Mouse (Mus musculus): ENCODE measurements around the gene Cel.

The Cel gene

DNA sequence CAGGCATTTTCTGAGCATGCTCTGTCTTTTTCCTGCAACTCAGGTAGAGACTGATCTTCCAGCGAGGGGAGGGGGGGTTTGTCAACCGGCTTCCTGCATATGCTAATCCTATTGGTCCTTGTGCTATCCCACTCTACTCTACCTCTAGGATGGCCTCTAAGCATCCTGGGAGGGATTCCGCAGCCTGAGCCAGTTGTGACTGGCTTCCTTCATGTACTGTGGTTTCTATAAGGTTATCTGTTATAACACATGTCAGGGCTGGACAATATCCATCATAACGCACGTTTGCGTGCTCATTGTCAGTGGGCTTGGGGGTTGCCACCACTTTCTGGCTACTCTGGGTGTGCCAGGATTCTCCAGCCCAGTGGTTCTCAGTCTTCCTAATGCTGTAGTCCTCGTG lies 32.8 kb upstream of the Cel start:
- TF ChIP-seq CTCF (conservative IDR thresholded peaks at IDR 0.05; ENCODE audit: low read length) (no peak), POU5F1 (IDR thresholded peaks at IDR 0.05; ENCODE audit: borderline replicate concordance, low read length) (no peak), NANOG (IDR thresholded peaks at IDR 0.05; ENCODE audit: borderline replicate concordance, low read length) (no peak)
- H3K36me3 ChIP-seq (ENCODE audit: insufficient read depth, low read length): no peaks in the 10 kb centered on the region
- peaks cover 29% of the 10 kb centered on the region for H3K4me1 ChIP-seq (replicated peaks; ENCODE audit: low read depth, low read length)
- peaks cover 50% of the 10 kb centered on the region for H3K27me3 ChIP-seq (ENCODE audit: insufficient read depth, low read length)
- no peaks in the 10 kb centered on the region for H3K9me3 ChIP-seq (ENCODE audit: low read length)
- H3K4me3 ChIP-seq (replicated peaks; ENCODE audit: low read length): no peak overlapping the region

DNA sequence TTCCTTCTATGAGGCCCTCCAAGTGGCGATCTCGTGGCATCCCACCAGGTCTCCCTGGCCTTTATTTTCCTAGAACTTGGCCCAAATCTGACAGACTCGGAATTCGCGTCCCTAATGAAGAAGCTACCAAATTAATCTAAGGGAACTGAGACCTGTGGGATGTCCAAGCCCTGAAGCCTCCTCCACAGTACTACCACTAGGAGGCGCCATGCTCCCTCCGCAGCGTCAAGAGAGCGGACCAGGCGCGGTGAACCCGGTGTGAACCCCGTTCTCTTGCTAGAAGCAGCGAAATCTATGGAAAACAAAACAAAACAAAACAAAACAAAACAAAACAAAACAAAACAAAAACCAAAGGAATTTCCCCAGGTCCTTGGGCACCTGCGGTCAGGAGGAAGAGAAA lies 29.6 kb upstream of the Cel start:
- no peaks in the 10 kb centered on the region for H3K36me3 ChIP-seq (ENCODE audit: insufficient read depth, low read length)
- TF ChIP-seq NANOG (IDR thresholded peaks at IDR 0.05; ENCODE audit: borderline replicate concordance, low read length) (no peak), CTCF (conservative IDR thresholded peaks at IDR 0.05; ENCODE audit: low read length) (peak; percentile 96)
- peaks cover 34% of the 10 kb centered on the region for H3K27me3 ChIP-seq (ENCODE audit: insufficient read depth, low read length)

GRCm38 (mm10) chr2:28591479-28591878 lies 28.3 kb upstream of the Cel start:
- Histone ChIP-seq H3K4me3 (replicated peaks; ENCODE audit: low read length) (no peak overlapping the region), H3K9me3 (ENCODE audit: low read length) (no peaks in the 10 kb centered on the region), H3K36me3 (ENCODE audit: insufficient read depth, low read length) (no peaks in the 10 kb centered on the region), H3K4me1 (replicated peaks; ENCODE audit: low read depth, low read length) (peaks cover 12% of the 10 kb centered on the region), H3K27me3 (ENCODE audit: insufficient read depth, low read length) (peaks cover 30% of the 10 kb centered on the region)
- TF ChIP-seq CTCF (conservative IDR thresholded peaks at IDR 0.05; ENCODE audit: low read length): no peak
- no peak for TF ChIP-seq POU5F1 (IDR thresholded peaks at IDR 0.05; ENCODE audit: borderline replicate concordance, low read length)
- TF ChIP-seq NANOG (IDR thresholded peaks at IDR 0.05; ENCODE audit: borderline replicate concordance, low read length): no peak

More for the DNA sequence above, 29.6 kb upstream of the Cel start:
- H3K4me1 ChIP-seq (replicated peaks; ENCODE audit: low read depth, low read length): peaks cover 17% of the 10 kb centered on the region
- peak overlapping the region; percentile 52 for H3K4me3 ChIP-seq (replicated peaks; ENCODE audit: low read length)
- no peaks in the 10 kb centered on the region for H3K9me3 ChIP-seq (ENCODE audit: low read length)

DNA sequence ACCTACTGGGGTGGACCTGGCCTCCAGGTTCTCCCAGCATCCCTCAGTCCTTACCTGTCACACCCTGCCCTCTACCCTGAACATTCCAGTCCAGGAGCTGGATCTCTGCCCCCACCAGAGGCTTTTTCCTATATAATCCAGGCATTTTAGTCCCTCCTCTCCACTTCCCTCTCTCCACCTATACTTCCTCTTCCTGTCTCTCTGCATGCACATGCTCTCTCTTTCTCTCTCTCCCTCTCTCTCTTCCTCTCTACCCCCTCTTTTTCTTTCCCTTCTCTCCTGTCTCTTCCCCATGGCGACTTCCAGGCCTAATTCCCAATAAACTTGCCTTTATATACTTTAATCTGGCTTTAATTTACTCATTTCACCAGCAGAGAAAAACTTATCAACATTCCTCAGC lies 25.4 kb upstream of the Cel start:
- TF ChIP-seq CTCF (conservative IDR thresholded peaks at IDR 0.05; ENCODE audit: low read length): no peak
- no peak for TF ChIP-seq NANOG (IDR thresholded peaks at IDR 0.05; ENCODE audit: borderline replicate concordance, low read length)
- no peak for TF ChIP-seq POU5F1 (IDR thresholded peaks at IDR 0.05; ENCODE audit: borderline replicate concordance, low read length)
- Histone ChIP-seq H3K27me3 (ENCODE audit: insufficient read depth, low read length) (peaks cover 16% of the 10 kb centered on the region), H3K4me1 (replicated peaks; ENCODE audit: low read depth, low read length) (peaks cover 13% of the 10 kb centered on the region), H3K4me3 (replicated peaks; ENCODE audit: low read length) (no peak overlapping the region), H3K36me3 (ENCODE audit: insufficient read depth, low read length) (no peaks in the 10 kb centered on the region), H3K9me3 (ENCODE audit: low read length) (no peaks in the 10 kb centered on the region)

GRCm38 (mm10) chr2:28585730-28586129 lies 22.5 kb upstream of the Cel start:
- H3K4me3 ChIP-seq (replicated peaks; ENCODE audit: low read length): no peak overlapping the region
- peaks cover 26% of the 10 kb centered on the region for H3K4me1 ChIP-seq (replicated peaks; ENCODE audit: low read depth, low read length)
- H3K36me3 ChIP-seq (ENCODE audit: insufficient read depth, low read length): peaks cover 8% of the 10 kb centered on the region
- H3K9me3 ChIP-seq (ENCODE audit: low read length): no peaks in the 10 kb centered on the region
- peaks cover 9% of the 10 kb centered on the region for H3K27me3 ChIP-seq (ENCODE audit: insufficient read depth, low read length)
- no peak for TF ChIP-seq POU5F1 (IDR thresholded peaks at IDR 0.05; ENCODE audit: borderline replicate concordance, low read length)
- TF ChIP-seq CTCF (conservative IDR thresholded peaks at IDR 0.05; ENCODE audit: low read length): no peak
- TF ChIP-seq NANOG (IDR thresholded peaks at IDR 0.05; ENCODE audit: borderline replicate concordance, low read length): no peak

GRCm38 (mm10) chr2:28585043-28585571 lies 21.9 kb upstream of the Cel start:
- H3K36me3 ChIP-seq (ENCODE audit: insufficient read depth, low read length): peaks cover 14% of the 10 kb centered on the region
- peaks cover 26% of the 10 kb centered on the region for H3K4me1 ChIP-seq (replicated peaks; ENCODE audit: low read depth, low read length)
- H3K4me3 ChIP-seq (replicated peaks; ENCODE audit: low read length): no peak overlapping the region
- no peaks in the 10 kb centered on the region for H3K9me3 ChIP-seq (ENCODE audit: low read length)
- TF ChIP-seq POU5F1 (IDR thresholded peaks at IDR 0.05; ENCODE audit: borderline replicate concordance, low read length) (no peak), CTCF (conservative IDR thresholded peaks at IDR 0.05; ENCODE audit: low read length) (peak; percentile 97)
- peaks cover 4% of the 10 kb centered on the region; the same call in 1 of the 2 replicates for H3K27me3 ChIP-seq (ENCODE audit: insufficient read depth, low read length)

DNA sequence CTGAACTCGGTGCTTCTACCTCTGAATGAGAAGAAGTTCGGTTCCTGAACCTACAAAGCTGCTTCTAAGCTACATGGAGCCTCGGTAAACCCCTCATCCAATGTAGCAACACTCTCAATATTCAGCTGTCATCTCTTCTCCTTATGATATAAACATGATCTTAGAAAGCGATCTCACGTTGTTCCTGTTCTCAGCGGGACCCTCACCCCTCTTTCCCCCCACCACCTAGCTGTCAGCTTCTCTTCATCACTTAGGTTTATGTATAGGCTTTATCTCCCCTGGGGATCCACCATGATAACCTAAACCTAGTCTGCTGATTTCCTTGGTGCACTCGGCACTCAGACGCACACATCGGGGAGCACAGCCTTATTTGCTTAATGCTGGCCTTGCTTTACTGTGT lies 20.4 kb upstream of the Cel start, which contains the start of gene Gtf3c5:
TSS of gene Gtf3c5 (minus strand) at position 101 of the 400 bp plus-strand sequence.
- Histone ChIP-seq H3K36me3 (ENCODE audit: insufficient read depth, low read length) (peaks cover 28% of the 10 kb centered on the region), H3K27me3 (ENCODE audit: insufficient read depth, low read length) (peaks cover 2% of the 10 kb centered on the region; the same call in 1 of the 2 replicates), H3K4me1 (replicated peaks; ENCODE audit: low read depth, low read length) (peaks cover 26% of the 10 kb centered on the region), H3K9me3 (ENCODE audit: low read length) (no peaks in the 10 kb centered on the region), H3K4me3 (replicated peaks; ENCODE audit: low read length) (peak within 1 kb of the TSS; percentile 89)
- TF ChIP-seq NANOG (IDR thresholded peaks at IDR 0.05; ENCODE audit: borderline replicate concordance, low read length) (no peak), CTCF (conservative IDR thresholded peaks at IDR 0.05; ENCODE audit: low read length) (no peak), POU5F1 (IDR thresholded peaks at IDR 0.05; ENCODE audit: borderline replicate concordance, low read length) (no peak)

- Histone ChIP-seq H3K4me3 (replicated peaks; ENCODE audit: low read length) (peak overlapping the region; percentile 89), H3K9me3 (ENCODE audit: low read length) (no peaks in the 10 kb centered on the region), H3K27me3 (ENCODE audit: insufficient read depth, low read length) (peaks cover 2% of the 10 kb centered on the region; the same call in 1 of the 2 replicates), H3K36me3 (ENCODE audit: insufficient read depth, low read length) (peaks cover 37% of the 10 kb centered on the region), H3K4me1 (replicated peaks; ENCODE audit: low read depth, low read length) (peaks cover 26% of the 10 kb centered on the region)
- no peak for TF ChIP-seq CTCF (conservative IDR thresholded peaks at IDR 0.05; ENCODE audit: low read length)
Measured at GRCm38 (mm10) chr2:28582647-28583353, 19.6 kb upstream of the Cel start.

DNA sequence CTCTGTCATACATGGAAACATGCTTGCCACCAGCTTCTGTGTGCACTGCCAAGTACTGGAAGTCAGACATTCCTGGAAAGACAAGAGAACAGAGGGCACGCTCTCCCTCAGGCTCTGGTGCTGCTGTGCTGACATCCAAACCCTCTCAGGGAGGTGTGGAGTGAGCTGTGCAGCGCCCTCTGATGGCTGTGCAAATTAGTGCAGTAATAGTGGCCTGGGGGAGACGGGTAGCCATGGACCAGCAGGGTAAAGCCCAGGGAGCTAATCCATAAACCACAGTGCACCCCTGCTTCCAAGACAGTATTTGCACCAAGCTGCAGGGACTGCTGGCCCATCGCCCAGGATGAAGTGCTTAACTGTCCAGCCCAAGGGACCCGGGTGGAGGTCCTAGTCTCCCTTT lies 14.8 kb upstream of the Cel start:
- H3K36me3 ChIP-seq (ENCODE audit: insufficient read depth, low read length): peaks cover 84% of the 10 kb centered on the region
- H3K9me3 ChIP-seq (ENCODE audit: low read length): no peaks in the 10 kb centered on the region
- no peak overlapping the region for H3K4me3 ChIP-seq (replicated peaks; ENCODE audit: low read length)
- peaks cover 15% of the 10 kb centered on the region for H3K4me1 ChIP-seq (replicated peaks; ENCODE audit: low read depth, low read length)
- TF ChIP-seq CTCF (conservative IDR thresholded peaks at IDR 0.05; ENCODE audit: low read length): peak; percentile 75
- TF ChIP-seq NANOG (IDR thresholded peaks at IDR 0.05; ENCODE audit: borderline replicate concordance, low read length): no peak
- H3K27me3 ChIP-seq (ENCODE audit: insufficient read depth, low read length): no peaks in the 10 kb centered on the region

All from E14TG2a.4 (cell line).